Mouse (Mus musculus) ES-Bruce4 (cell line): ENCODE measurements around the gene Il18. TPM values are rescaled to one million over a fixed set of nuclear protein-coding genes. Genes with fewer than 3 reads are reported as not detected.
A peak's percentile ranks its signal among the peaks of the same experiment; 100 is the strongest.

Experiments
- H3K27ac ChIP-seq: 2 replicates; pipeline ENCODE4 v1.5.1; 2012; ENCODE audit warnings: low read length, inconsistent platforms; ENCODE audit not compliant: insufficient read depth
- H3K27me3 ChIP-seq: 2 replicates; pipeline ENCODE4 v1.6.1; 2012; ENCODE audit warnings: mild to moderate bottlenecking, low read length, inconsistent platforms; ENCODE audit not compliant: control insufficient read depth, poor library complexity, insufficient read depth, severe bottlenecking
- H3K36me3 ChIP-seq: 2 replicates; pipeline ENCODE4 v1.6.1; 2012; ENCODE audit warnings: inconsistent platforms, mild to moderate bottlenecking, low read length, moderate library complexity; ENCODE audit not compliant: control insufficient read depth, poor library complexity, insufficient read depth, severe bottlenecking
- H3K4me1 ChIP-seq: one replicate; pipeline ENCODE4 v1.8.1; 2011; ENCODE audit warnings: low read length; ENCODE audit not compliant: control insufficient read depth, insufficient read depth
- H3K4me3 ChIP-seq: 2 replicates; pipeline ENCODE4 v1.5.1; 2011; ENCODE audit warnings: low read depth, mild to moderate bottlenecking, low read length
- H3K9ac ChIP-seq: 2 replicates; pipeline ENCODE4 v1.6.1; 2012; ENCODE audit warnings: low read depth, mild to moderate bottlenecking, inconsistent platforms; ENCODE audit not compliant: poor library complexity, severe bottlenecking
- H3K9me3 ChIP-seq: replicated peaks from 2 replicates; pipeline ENCODE4 v1.6.1; 2012; ENCODE audit warnings: mild to moderate bottlenecking, low read length, inconsistent platforms; ENCODE audit not compliant: control insufficient read depth, poor library complexity, insufficient read depth, severe bottlenecking
- CTCF ChIP-seq: IDR thresholded peaks from one replicate; pipeline ENCODE4 v1.8.1; 2011; ENCODE audit warnings: low read depth, low read length
- EP300 ChIP-seq: IDR thresholded peaks from 2 replicates; pipeline ENCODE4 v1.6.1; 2011; ENCODE audit warnings: low read depth, low read length; ENCODE audit not compliant: insufficient read depth
- POLR2A ChIP-seq: IDR thresholded peaks from one replicate; pipeline ENCODE4 v1.8.1; 2011; ENCODE audit warnings: low read length; ENCODE audit not compliant: insufficient read depth
- polyA plus RNA-seq: library from polyadenylated mRNA; stranded (reverse); fragments of >200 nt; gene quantifications from 2 replicates; pipeline ENCODE4 v1.2.4, GENCODE M21; 2011; ENCODE audit warnings: low read depth; ENCODE audit not compliant: missing spikeins, insufficient read depth, insufficient read length

Il18 gene
- polyA plus RNA-seq = 1.2 and 2.1 TPM in 2 replicates

- no peak within 1 kb of the TSS for H3K4me3 ChIP-seq
- no peak within 1 kb of the TSS for H3K27ac ChIP-seq
- H3K27me3 ChIP-seq = peaks cover 2% of the 10 kb centered on the region; the same call in 1 of the 2 replicates
- H3K9ac ChIP-seq = no peak within 1 kb of the TSS
- no peaks in the 10 kb centered on the region for H3K36me3 ChIP-seq
- TF ChIP-seq EP300 = no peak
- no peak for TF ChIP-seq CTCF
- TF ChIP-seq POLR2A = no peak
- no peaks in the 10 kb centered on the region for H3K4me1 ChIP-seq
- H3K9me3 ChIP-seq = no peaks in the 10 kb centered on the region
Observed at GRCm38 (mm10) chr9:50554241-50555093, at the start of gene Il18. Il18 (plus strand) TSS chr9:50554827.

- H3K9ac ChIP-seq = no peak overlapping the region
- no peak overlapping the region for H3K4me3 ChIP-seq
- no peaks in the 10 kb centered on the region for H3K9me3 ChIP-seq
- no peaks in the 10 kb centered on the region for H3K4me1 ChIP-seq
- no peak overlapping the region for H3K27ac ChIP-seq
- TF ChIP-seq EP300 (no peak), POLR2A (no peak), CTCF (no peak)
- no peaks in the 10 kb centered on the region for H3K27me3 ChIP-seq
- H3K36me3 ChIP-seq = no peaks in the 10 kb centered on the region
Observed at GRCm38 (mm10) chr9:50505405-50505804, 49.2 kb upstream of the Il18 start.

DNA sequence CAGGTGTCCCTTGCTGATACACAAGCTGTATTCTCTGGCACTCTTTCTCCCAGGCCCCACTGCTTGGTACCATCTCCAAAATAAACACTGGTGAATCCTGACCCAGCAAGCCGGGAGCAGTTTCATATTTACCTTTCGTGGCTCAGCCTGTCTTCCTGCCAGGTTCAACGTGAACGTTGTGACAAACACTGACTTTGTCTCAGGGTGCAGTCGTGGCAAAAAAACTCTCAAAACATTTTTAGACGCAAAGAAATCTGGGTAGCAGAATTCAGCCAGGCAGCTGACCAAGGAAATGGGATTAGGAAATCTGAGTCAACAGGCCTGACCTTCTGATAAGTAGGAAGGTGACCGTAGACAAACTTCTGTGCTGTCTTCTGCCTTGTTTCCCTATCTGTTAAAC is 47.1 kb upstream of the Il18 start:
- no peak for TF ChIP-seq POLR2A
- no peak for TF ChIP-seq EP300
- H3K4me3 ChIP-seq = no peak overlapping the region
- H3K27me3 ChIP-seq = no peaks in the 10 kb centered on the region
- no peaks in the 10 kb centered on the region for H3K9me3 ChIP-seq
- no peaks in the 10 kb centered on the region for H3K4me1 ChIP-seq
- no peak overlapping the region for H3K9ac ChIP-seq
- H3K27ac ChIP-seq = no peak overlapping the region
- no peaks in the 10 kb centered on the region for H3K36me3 ChIP-seq

DNA sequence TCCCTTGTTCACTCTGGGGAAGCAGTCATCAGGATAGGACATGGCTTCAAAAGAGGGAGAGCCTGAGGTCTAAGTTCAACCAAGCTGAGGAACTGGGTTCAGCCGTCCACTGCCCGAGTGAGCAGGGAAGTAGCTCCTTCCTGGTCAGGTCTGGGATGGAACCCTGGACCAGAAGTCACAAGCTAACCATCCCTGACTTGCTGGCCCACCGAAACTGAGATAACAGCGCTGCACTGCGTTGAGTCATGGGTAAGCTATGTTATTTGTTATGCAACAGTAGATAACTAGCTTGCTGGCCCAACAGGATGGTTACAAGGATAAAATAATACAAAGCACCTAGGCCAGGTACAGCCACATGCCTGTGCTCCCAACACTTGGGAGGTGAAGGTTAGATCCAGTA is 39.2 kb upstream of the Il18 start:
- H3K9me3 ChIP-seq = no peaks in the 10 kb centered on the region
- H3K4me3 ChIP-seq = no peak overlapping the region
- TF ChIP-seq CTCF (no peak), POLR2A (no peak)
- no peak overlapping the region for H3K9ac ChIP-seq
- H3K4me1 ChIP-seq = peaks cover 2% of the 10 kb centered on the region
- H3K27ac ChIP-seq = no peak overlapping the region
- H3K36me3 ChIP-seq = no peaks in the 10 kb centered on the region
- no peaks in the 10 kb centered on the region for H3K27me3 ChIP-seq

DNA sequence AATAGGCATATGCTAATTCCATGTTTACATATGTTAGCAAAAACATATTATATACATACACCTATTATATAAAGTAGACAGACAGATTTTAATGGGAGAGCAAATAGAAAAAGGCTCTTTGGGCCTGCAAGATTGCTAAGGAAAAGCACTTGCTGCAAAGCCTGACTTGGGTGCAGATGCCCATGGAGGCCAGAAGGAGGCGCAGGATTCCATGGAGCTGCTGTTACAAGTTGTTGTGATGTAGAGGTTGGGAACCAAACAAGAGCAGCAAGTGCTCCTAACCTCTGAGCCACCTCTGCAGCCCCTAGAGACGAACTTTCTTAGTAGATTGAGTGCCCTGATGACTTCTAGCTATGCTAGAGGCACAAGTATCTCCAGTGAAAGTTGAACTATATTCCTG is 35.8 kb upstream of the Il18 start:
- Histone ChIP-seq H3K4me1 (no peaks in the 10 kb centered on the region), H3K27me3 (no peaks in the 10 kb centered on the region), H3K9me3 (no peaks in the 10 kb centered on the region), H3K4me3 (no peak overlapping the region), H3K27ac (no peak overlapping the region), H3K9ac (no peak overlapping the region), H3K36me3 (no peaks in the 10 kb centered on the region; the same call in 1 of the 2 replicates)
- peak; percentile 81 for TF ChIP-seq CTCF
- TF ChIP-seq EP300 = no peak

- Histone ChIP-seq H3K4me3 (no peak overlapping the region), H3K27ac (no peak overlapping the region), H3K4me1 (no peaks in the 10 kb centered on the region), H3K27me3 (no peaks in the 10 kb centered on the region), H3K9me3 (no peaks in the 10 kb centered on the region), H3K36me3 (no peaks in the 10 kb centered on the region; the same call in 1 of the 2 replicates), H3K9ac (no peak overlapping the region)
- TF ChIP-seq POLR2A = no peak
- TF ChIP-seq CTCF = no peak
- TF ChIP-seq EP300 = no peak
Observed at GRCm38 (mm10) chr9:50520748-50521147, 33.9 kb upstream of the Il18 start.
